Mouse (Mus musculus) liver, adult 2 months (tissue): Measurements from ENCODE around the gene Nob1.

Experiments used
- CTCF ChIP-seq: fragments of 200-500 bp; IDR thresholded peaks from 2 replicates; pipeline ENCODE4 v1.5.1; 2011; ENCODE audit warnings: low read depth, low read length, control low read depth
- POLR2A ChIP-seq: fragments of 200-500 bp; IDR thresholded peaks from 2 replicates; pipeline ENCODE4 v1.6.1; 2011; ENCODE audit warnings: low read length, control low read depth; ENCODE audit not compliant: insufficient read depth; ENCODE audit errors: extremely low read depth

DNA sequence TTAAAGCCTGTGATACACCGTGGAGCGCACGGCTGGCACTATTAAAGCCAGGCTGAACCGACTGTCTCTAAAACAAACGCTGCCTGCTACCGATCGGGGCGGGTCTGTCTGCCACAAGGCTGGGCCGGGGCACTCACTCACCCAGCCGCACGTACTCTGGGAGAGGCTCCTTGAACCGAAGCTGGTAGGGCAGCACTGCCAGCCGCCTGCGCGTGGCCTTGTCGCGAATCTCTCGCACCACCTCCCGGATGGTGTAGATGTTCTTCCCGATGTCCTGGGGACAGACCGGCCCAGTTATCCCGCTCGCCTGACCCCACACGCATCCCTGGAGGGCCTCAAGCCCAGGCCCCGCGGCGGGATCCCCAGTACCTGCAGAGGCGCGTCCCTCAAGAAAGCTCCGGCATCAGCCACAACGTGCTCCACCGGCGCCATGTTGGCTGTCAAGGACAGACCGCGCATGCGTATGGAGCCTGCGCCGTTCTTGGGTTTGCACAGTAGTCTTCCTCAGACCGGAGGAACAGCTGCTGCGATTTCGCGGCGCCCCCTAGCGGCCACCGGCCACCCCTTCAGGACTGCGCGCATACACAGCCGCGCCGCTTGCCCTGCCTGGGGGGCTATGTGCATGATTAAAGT is at the start of gene Nob1:
- TF ChIP-seq CTCF (peak; percentile 92), POLR2A (peak; percentile 65)
